Mouse (Mus musculus) bone marrow, adult 2 months (tissue): ENCODE data around the gene Acpp.

Experiments used
- CTCF ChIP-seq: fragments of 200-500 bp; IDR thresholded peaks from 2 replicates; pipeline ENCODE4 v1.5.1; 2011; ENCODE audit warnings: low read length, control low read depth; ENCODE audit not compliant: control insufficient read depth, insufficient read depth
- POLR2A ChIP-seq: fragments of 200-500 bp; IDR thresholded peaks from 2 replicates; pipeline ENCODE4 v1.6.1; 2011; ENCODE audit warnings: low read depth, mild to moderate bottlenecking, control low read depth, low read length, borderline replicate concordance; ENCODE audit not compliant: control insufficient read depth

- TF ChIP-seq CTCF (no peak), POLR2A (no peak)
Observed at GRCm38 (mm10) chr9:104361073-104361891, 23.7 kb upstream of the Acpp start.
